Mouse (Mus musculus) liver, adult (tissue): ENCODE results near the gene Mier2.

Source experiments
- GATA4 ChIP-seq: IDR thresholded peaks from 2 replicates; pipeline ENCODE4 v1.6.1; 2014; ENCODE audit warnings: mild to moderate bottlenecking, low read length; ENCODE audit not compliant: insufficient replicate concordance

Gene Mier2

DNA sequence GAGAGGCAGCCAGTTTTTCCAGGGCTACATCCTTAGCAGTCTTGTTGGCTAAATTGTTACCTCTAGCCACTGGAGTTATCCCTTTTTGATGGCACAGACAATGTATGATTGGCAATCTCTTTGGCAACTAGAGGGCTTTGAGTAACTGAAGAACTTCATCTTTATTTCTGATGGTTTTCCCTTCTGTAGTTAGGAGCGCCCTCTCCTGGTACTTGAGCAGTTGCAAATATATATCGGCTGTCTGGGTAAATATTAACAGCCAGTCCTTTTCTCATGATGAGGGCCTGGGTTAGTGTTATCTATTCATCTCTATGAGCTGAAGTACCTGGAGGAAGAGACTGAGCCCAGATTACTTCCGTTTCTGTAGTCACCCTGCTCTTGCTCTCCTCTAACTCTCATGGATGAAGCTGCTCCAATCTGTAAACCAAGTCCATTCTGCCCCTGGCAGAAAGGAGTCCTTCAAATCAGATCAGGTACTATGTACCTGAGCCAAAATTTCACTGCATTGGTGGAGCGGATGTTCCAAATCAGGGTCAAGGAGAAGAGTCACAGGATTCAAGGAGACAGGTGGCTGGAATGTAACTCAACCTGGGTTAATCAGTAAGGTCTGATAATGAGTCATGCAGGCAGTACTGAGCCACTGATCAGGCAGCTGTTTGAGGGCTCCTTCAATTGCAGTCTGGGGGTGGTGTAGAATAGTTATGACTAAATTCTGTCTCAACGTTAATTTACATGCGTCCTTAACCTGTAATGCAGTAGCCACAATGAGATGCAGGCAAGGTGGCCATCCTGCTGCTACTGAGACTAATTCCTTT lies 52.0 kb downstream of the Mier2 start:
- no peak; the same call in 1 of the 2 replicates for TF ChIP-seq GATA4

GRCm38 (mm10) chr10:79496701-79497288 lies 58.2 kb downstream of the Mier2 start:
- TF ChIP-seq GATA4: no peak

- TF ChIP-seq GATA4: no peak
Observed at GRCm38 (mm10) chr10:79495886-79496285, 59.1 kb downstream of the Mier2 start.
